Mouse (Mus musculus): Measurements from ENCODE around the gene Gm9918. TPM values are rescaled to one million over a fixed set of nuclear protein-coding genes. Genes with fewer than 3 reads are reported as not detected.
A peak's percentile ranks its signal among the peaks of the same experiment; 100 is the strongest.

The Gm9918 gene
- polyA plus RNA-seq, 1 experiment from 2014 or later = not detected

GRCm38 (mm10) chr15:102263037-102263436 is 7.3 kb upstream of the Gm9918 start:
- Histone ChIP-seq H3K36me3 (ENCODE audit: control insufficient read depth, insufficient read depth) (no peaks in the 10 kb centered on the region), H3K27ac (ENCODE audit: low read length) (no peak overlapping the region), H3K9me3 (replicated peaks; ENCODE audit: control insufficient read depth, low read length) (no peaks in the 10 kb centered on the region), H3K4me2 (ENCODE audit: low read depth, low read length) (no peak overlapping the region), H3K4me1 (ENCODE audit: control insufficient read depth, low read depth, low read length) (no peaks in the 10 kb centered on the region), H3K4me3 (ENCODE audit: low read depth, low read length) (no peak overlapping the region), H3K9ac (ENCODE audit: low read depth, low read length) (no peak overlapping the region), H3K27me3 (ENCODE audit: control insufficient read depth, insufficient read depth, low read depth, low read length) (peaks cover 20% of the 10 kb centered on the region)
- no peak for ATAC-seq (ENCODE audit: low read depth)
- 38% methylated on average over 2 of the region's 2 CpGs for WGBS (ENCODE audit: insufficient replicate concordance)

GRCm38 (mm10) chr15:102265548-102265947 is 4.8 kb upstream of the Gm9918 start:
- no peak overlapping the region for H3K27ac ChIP-seq (ENCODE audit: low read length)
- H3K9ac ChIP-seq (ENCODE audit: low read depth, low read length) = no peak overlapping the region
- no peak overlapping the region for H3K4me2 ChIP-seq (ENCODE audit: low read depth, low read length)
- 72% methylated on average over 5 of the region's 5 CpGs for WGBS (ENCODE audit: insufficient replicate concordance)
- ATAC-seq (ENCODE audit: low read depth) = no peak
- no peaks in the 10 kb centered on the region for H3K4me1 ChIP-seq (ENCODE audit: control insufficient read depth, low read depth, low read length)
- H3K4me3 ChIP-seq (ENCODE audit: low read depth, low read length) = no peak overlapping the region
- H3K9me3 ChIP-seq (replicated peaks; ENCODE audit: control insufficient read depth, low read length) = no peaks in the 10 kb centered on the region
- H3K36me3 ChIP-seq (ENCODE audit: control insufficient read depth, insufficient read depth) = no peaks in the 10 kb centered on the region
- H3K27me3 ChIP-seq (ENCODE audit: control insufficient read depth, insufficient read depth, low read depth, low read length) = peaks cover 10% of the 10 kb centered on the region

GRCm38 (mm10) chr15:102271441-102271840 is 1.1 kb downstream of the Gm9918 start:
- Histone ChIP-seq H3K4me1 (ENCODE audit: control insufficient read depth, low read depth, low read length) (no peaks in the 10 kb centered on the region), H3K4me2 (ENCODE audit: low read depth, low read length) (no peak overlapping the region), H3K27ac (ENCODE audit: low read length) (no peak overlapping the region), H3K36me3 (ENCODE audit: control insufficient read depth, insufficient read depth) (no peaks in the 10 kb centered on the region), H3K27me3 (ENCODE audit: control insufficient read depth, insufficient read depth, low read depth, low read length) (peaks cover 22% of the 10 kb centered on the region), H3K9ac (ENCODE audit: low read depth, low read length) (no peak overlapping the region), H3K9me3 (replicated peaks; ENCODE audit: control insufficient read depth, low read length) (no peaks in the 10 kb centered on the region), H3K4me3 (ENCODE audit: low read depth, low read length) (no peak overlapping the region)
- no peak for ATAC-seq (ENCODE audit: low read depth)
- WGBS (ENCODE audit: insufficient replicate concordance) = 26% methylated on average over 3 of the region's 3 CpGs

GRCm38 (mm10) chr15:102273982-102274716 is 3.8 kb downstream of the Gm9918 start:
- no peak overlapping the region for H3K4me3 ChIP-seq (ENCODE audit: low read depth, low read length)
- no peak overlapping the region for H3K27ac ChIP-seq (ENCODE audit: low read length)
- no peak overlapping the region for H3K4me2 ChIP-seq (ENCODE audit: low read depth, low read length)
- no peak for ATAC-seq (ENCODE audit: low read depth)
- H3K9ac ChIP-seq (ENCODE audit: low read depth, low read length) = no peak overlapping the region
- peaks cover 22% of the 10 kb centered on the region for H3K27me3 ChIP-seq (ENCODE audit: control insufficient read depth, insufficient read depth, low read depth, low read length)
- 63% methylated on average over 6 of the region's 6 CpGs for WGBS (ENCODE audit: insufficient replicate concordance)
- no peaks in the 10 kb centered on the region for H3K36me3 ChIP-seq (ENCODE audit: control insufficient read depth, insufficient read depth)
- H3K4me1 ChIP-seq (ENCODE audit: control insufficient read depth, low read depth, low read length) = peaks cover 5% of the 10 kb centered on the region
- no peaks in the 10 kb centered on the region for H3K9me3 ChIP-seq (replicated peaks; ENCODE audit: control insufficient read depth, low read length)

- H3K9ac ChIP-seq (ENCODE audit: low read depth, low read length) = peak overlapping the region; percentile 78
- peak overlapping the region; percentile 41 for H3K27ac ChIP-seq (ENCODE audit: low read length)
- no peak for ATAC-seq (ENCODE audit: low read depth)
- H3K4me3 ChIP-seq (ENCODE audit: low read depth, low read length) = peak overlapping the region; percentile 76
- no peaks in the 10 kb centered on the region for H3K9me3 ChIP-seq (replicated peaks; ENCODE audit: control insufficient read depth, low read length)
- no peaks in the 10 kb centered on the region; the same call in 1 of the 2 replicates for H3K36me3 ChIP-seq (ENCODE audit: control insufficient read depth, insufficient read depth)
- peaks cover 33% of the 10 kb centered on the region for H3K4me1 ChIP-seq (ENCODE audit: control insufficient read depth, low read depth, low read length)
- no peaks in the 10 kb centered on the region for H3K27me3 ChIP-seq (ENCODE audit: control insufficient read depth, insufficient read depth, low read depth, low read length)
- H3K4me2 ChIP-seq (ENCODE audit: low read depth, low read length) = peak overlapping the region; percentile 90
- 18% methylated on average over 7 of the region's 7 CpGs for WGBS (ENCODE audit: insufficient replicate concordance)
These were observed 8.3 kb downstream of the Gm9918 start for GRCm38 (mm10) chr15:102278726-102279091.

- peak within 1 kb of the TSS; percentile 78 for H3K9ac ChIP-seq (ENCODE audit: low read depth, low read length)
- under 1% methylated on average over 58 of the region's 65 CpGs for WGBS (ENCODE audit: insufficient replicate concordance)
- H3K4me1 ChIP-seq (ENCODE audit: control insufficient read depth, low read depth, low read length) = peaks cover 33% of the 10 kb centered on the region
- H3K4me3 ChIP-seq (ENCODE audit: low read depth, low read length) = peak within 1 kb of the TSS; percentile 76
- no peaks in the 10 kb centered on the region for H3K27me3 ChIP-seq (ENCODE audit: control insufficient read depth, insufficient read depth, low read depth, low read length)
- no peaks in the 10 kb centered on the region; the same call in 1 of the 2 replicates for H3K36me3 ChIP-seq (ENCODE audit: control insufficient read depth, insufficient read depth)
- peak; percentile 94 for ATAC-seq (ENCODE audit: low read depth)
- peak within 1 kb of the TSS; percentile 62 for H3K27ac ChIP-seq (ENCODE audit: low read length)
- H3K4me2 ChIP-seq (ENCODE audit: low read depth, low read length) = peak within 1 kb of the TSS; percentile 90
- H3K9me3 ChIP-seq (replicated peaks; ENCODE audit: control insufficient read depth, low read length) = no peaks in the 10 kb centered on the region
These were observed 8.9 kb downstream of the Gm9918 start, which contains the start of gene Mfsd5 for GRCm38 (mm10) chr15:102279092-102279782. Mfsd5 (plus strand) TSS chr15:102279454.

- peaks cover 33% of the 10 kb centered on the region for H3K4me1 ChIP-seq (ENCODE audit: control insufficient read depth, low read depth, low read length)
- H3K9me3 ChIP-seq (replicated peaks; ENCODE audit: control insufficient read depth, low read length) = no peaks in the 10 kb centered on the region
- peak overlapping the region; percentile 76 for H3K4me3 ChIP-seq (ENCODE audit: low read depth, low read length)
- H3K36me3 ChIP-seq (ENCODE audit: control insufficient read depth, insufficient read depth) = no peaks in the 10 kb centered on the region; the same call in 1 of the 2 replicates
- H3K4me2 ChIP-seq (ENCODE audit: low read depth, low read length) = peak overlapping the region; percentile 90
- peak overlapping the region; percentile 78 for H3K9ac ChIP-seq (ENCODE audit: low read depth, low read length)
- peak; percentile 20 for ATAC-seq (ENCODE audit: low read depth)
- WGBS (ENCODE audit: insufficient replicate concordance) = 15% methylated on average over 13 of the region's 13 CpGs
- peak overlapping the region; percentile 62 for H3K27ac ChIP-seq (ENCODE audit: low read length)
- H3K27me3 ChIP-seq (ENCODE audit: control insufficient read depth, insufficient read depth, low read depth, low read length) = no peaks in the 10 kb centered on the region
These were observed 9.6 kb downstream of the Gm9918 start for GRCm38 (mm10) chr15:102279783-102280520.

GRCm38 (mm10) chr15:102280623-102281022 is 10.3 kb downstream of the Gm9918 start:
- H3K9me3 ChIP-seq (replicated peaks; ENCODE audit: control insufficient read depth, low read length) = no peaks in the 10 kb centered on the region
- H3K36me3 ChIP-seq (ENCODE audit: control insufficient read depth, insufficient read depth) = no peaks in the 10 kb centered on the region; the same call in 1 of the 2 replicates
- H3K27me3 ChIP-seq (ENCODE audit: control insufficient read depth, insufficient read depth, low read depth, low read length) = no peaks in the 10 kb centered on the region
- ATAC-seq (ENCODE audit: low read depth) = no peak
- no peak overlapping the region; the same call in 1 of the 2 replicates for H3K4me3 ChIP-seq (ENCODE audit: low read depth, low read length)
- WGBS (ENCODE audit: insufficient replicate concordance) = 84% methylated on average over 19 of the region's 19 CpGs
- H3K9ac ChIP-seq (ENCODE audit: low read depth, low read length) = no peak overlapping the region; the same call in 1 of the 2 replicates
- peak overlapping the region; percentile 90; the same call in 1 of the 2 replicates for H3K4me2 ChIP-seq (ENCODE audit: low read depth, low read length)
- peaks cover 33% of the 10 kb centered on the region for H3K4me1 ChIP-seq (ENCODE audit: control insufficient read depth, low read depth, low read length)
- no peak overlapping the region for H3K27ac ChIP-seq (ENCODE audit: low read length)
